Mouse (Mus musculus): ENCODE data around the gene Cep152.

Gene Cep152

GRCm38 (mm10) chr2:125624837-125625351 lies at the start of gene Cep152:
Gene Cep152 (minus strand): TSS chr2:125625113.
- under 1% methylated on average over 50 of the region's 50 CpGs for WGBS

DNA sequence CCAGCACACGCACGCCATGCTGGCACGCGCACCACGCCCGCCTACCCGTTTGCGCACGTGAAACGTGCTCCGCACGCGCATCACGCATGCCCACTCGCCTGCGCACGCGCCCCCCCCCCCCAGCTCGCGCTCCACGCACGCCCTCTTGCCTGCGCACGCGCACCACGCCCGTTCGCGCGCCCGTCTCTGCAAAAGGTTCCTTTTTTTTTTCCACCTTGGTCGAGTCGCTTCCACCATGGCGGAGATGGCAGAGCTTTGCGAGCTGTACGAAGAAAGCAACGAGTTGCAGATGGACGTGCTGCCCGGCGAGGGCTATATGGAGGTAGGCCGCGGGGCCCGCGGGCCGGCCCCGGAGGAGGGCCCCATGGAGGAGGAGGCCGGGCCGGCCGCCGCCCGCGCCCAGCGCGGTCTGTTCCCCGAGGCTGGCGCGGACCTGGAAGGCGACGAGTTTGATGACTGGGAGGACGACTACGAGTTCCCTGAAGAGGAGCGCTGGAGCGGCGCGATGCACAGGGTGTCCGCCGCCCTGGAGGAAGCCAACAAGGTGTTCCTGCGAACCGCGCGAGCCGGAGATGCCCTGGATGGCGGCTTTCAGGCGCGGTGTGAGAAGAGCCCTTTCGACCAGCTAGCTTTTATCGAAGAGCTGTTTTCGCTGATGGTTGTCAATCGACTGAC lies 48.2 kb upstream of the Cep152 start, which contains the start of gene Eid1:
Eid1 (plus strand) TSS at position 139 of the 675 bp plus-strand sequence.
- WGBS: under 1% methylated on average over 63 of the region's 79 CpGs

DNA sequence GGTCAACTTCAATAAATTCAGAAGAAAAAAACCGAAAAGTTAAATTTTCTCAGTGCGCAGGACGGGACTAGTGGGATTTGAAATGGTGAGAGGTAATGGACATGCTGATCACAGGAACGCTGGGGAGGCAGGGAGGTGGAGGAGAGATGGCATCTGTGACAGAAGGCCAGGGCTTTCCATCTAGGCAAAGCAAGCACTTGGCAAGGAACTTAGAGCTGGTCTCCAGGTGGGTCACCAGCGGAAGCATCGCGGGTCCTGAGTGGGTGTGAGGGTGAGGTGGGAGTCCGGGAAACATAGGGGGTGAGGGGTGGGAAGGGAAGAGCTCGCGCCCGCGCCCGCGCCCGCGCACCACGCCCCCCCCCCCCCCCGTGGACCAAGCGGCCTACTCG lies 47.6 kb upstream of the Cep152 start:
- WGBS: 17% methylated on average over 8 of the region's 20 CpGs

DNA sequence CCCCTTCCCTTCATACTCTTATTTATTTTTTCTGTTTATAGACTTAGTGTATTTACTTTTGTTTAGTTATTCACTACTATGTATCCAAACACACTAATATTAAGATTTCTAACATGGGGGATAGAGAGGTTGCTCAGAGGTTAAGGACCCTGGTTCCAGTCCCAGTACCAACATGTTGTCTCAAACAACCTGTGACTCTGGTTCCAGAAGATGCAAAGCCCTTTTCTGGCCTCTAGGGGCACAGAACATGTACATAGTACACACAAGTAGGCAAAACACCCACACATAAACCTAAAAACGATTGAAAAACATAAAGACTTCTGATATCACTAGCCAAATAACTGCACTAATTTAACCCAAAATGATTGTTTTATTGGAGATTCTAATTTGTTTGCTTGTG lies 45.9 kb upstream of the Cep152 start:
- 26% methylated on average over 1 of the region's 1 CpGs for WGBS

- WGBS: 86% methylated on average over 7 of the region's 7 CpGs
These were observed 42.8 kb upstream of the Cep152 start for GRCm38 (mm10) chr2:125667721-125668120.

GRCm38 (mm10) chr2:125667184-125667583 lies 42.3 kb upstream of the Cep152 start:
- WGBS: 74% methylated on average over 5 of the region's 5 CpGs

- WGBS: 84% methylated on average over 4 of the region's 4 CpGs
These were observed 41.8 kb upstream of the Cep152 start for GRCm38 (mm10) chr2:125666668-125667067.

DNA sequence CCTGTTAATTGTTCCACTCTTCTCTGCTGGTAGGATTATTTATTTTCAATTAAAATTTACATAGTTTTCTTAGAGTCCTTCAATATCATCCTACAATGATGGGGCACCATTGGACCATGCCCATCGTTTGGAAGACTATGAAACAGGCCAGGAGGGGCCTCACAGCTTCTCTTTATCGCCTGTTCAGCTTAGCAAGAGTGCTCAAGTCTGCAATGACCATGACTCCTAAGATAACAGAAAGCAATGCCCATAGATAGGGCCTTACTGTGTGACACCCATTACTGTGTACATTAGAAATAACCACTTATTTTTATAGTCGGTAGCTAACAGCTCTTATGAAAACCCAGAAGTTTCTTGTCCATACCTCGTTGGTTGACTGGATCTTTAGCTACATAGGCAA lies 41.0 kb upstream of the Cep152 start:
- WGBS: 89% methylated on average over 4 of the region's 4 CpGs

- 85% methylated on average over 5 of the region's 5 CpGs for WGBS
These were observed 40.3 kb upstream of the Cep152 start for GRCm38 (mm10) chr2:125665213-125665612.

GRCm38 (mm10) chr2:125662517-125662916 lies 37.6 kb upstream of the Cep152 start:
- whole genome bisulfite sequencing: 96% methylated on average over 3 of the region's 3 CpGs

DNA sequence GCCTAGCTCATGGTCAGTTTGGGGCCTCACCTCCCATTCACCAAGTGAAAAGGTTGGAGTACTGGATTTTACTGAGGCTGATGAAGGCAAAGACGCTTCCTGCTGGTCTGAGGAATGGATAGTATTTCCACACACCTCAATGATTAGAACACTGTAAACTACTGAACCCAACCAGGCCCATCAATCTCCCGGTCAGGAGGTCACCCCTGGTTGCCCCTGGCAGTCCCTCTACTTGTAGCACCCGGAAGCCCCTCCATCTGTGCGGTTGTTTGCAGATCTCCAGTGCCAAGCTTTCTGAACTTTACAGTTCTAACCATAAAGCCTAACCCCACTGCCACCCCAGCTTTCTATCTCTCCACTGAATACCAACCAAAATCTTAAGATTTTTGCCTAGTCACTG lies 36.2 kb upstream of the Cep152 start:
- 89% methylated on average over 4 of the region's 4 CpGs for WGBS

- WGBS: 49% methylated on average over 20 of the region's 20 CpGs
These were observed 35.7 kb upstream of the Cep152 start for GRCm38 (mm10) chr2:125660537-125661130.

GRCm38 (mm10) chr2:125659823-125660536 lies 35.1 kb upstream of the Cep152 start:
- WGBS: 8% methylated on average over 10 of the region's 10 CpGs

DNA sequence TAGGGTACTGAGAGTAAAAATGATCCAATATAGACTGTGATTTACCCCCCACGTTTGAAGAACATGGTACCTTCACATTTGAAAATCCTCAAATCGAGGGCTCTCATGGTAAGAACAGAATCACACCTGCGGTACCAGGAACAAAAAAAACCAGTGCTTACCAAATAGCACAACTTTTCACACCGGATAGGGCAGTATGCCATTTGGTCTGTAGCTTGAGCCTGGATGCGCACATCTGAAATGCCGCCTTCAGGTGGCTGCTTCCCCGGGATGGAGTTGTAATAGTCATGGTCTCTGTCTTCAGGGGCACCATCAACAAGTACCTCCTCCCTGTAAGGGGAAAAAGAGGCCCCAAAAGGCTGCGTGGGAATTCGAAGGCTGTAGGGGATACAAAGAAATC lies 30.5 kb upstream of the Cep152 start:
- 95% methylated on average over 9 of the region's 9 CpGs for WGBS

GRCm38 (mm10) chr2:125653286-125653685 lies 28.4 kb upstream of the Cep152 start:
- WGBS: 97% methylated on average over 2 of the region's 2 CpGs

- 73% methylated on average over 8 of the region's 8 CpGs for WGBS
These were observed 26.6 kb upstream of the Cep152 start for GRCm38 (mm10) chr2:125651563-125651962.

DNA sequence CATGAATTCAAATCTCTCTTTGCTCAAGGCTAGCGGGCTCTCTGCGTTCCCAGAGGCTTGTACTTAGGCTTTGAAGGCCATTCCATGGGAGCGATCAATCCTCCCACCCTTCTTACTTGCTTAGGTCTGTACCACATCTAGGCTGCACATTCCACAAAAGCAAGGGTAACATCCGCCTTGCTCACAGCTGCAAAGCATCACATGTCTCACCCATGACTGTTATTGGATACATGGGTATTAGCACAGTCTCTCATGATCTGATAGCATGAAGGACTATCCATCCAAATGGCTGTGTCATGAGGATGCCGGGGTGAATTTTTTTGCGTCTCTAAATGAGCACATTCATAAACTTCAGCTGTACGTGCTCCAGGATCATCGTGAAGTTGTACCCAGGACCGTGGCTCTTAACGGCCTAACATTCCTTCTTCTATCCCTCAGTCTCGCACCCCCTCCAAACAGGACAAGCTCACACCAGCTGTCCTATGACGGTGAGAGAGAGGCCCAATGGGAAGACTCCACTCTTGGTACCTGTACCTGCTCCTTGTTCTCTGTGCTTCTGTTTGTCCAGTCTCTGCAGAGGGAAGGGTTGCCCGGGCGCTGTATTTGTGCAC lies 25.9 kb upstream of the Cep152 start:
- 94% methylated on average over 14 of the region's 14 CpGs for WGBS

- WGBS: 92% methylated on average over 5 of the region's 5 CpGs
These were observed 25.1 kb upstream of the Cep152 start for GRCm38 (mm10) chr2:125650038-125650437.

GRCm38 (mm10) chr2:125644912-125645311 lies 20.0 kb upstream of the Cep152 start:
- WGBS: 74% methylated on average over 6 of the region's 6 CpGs

DNA sequence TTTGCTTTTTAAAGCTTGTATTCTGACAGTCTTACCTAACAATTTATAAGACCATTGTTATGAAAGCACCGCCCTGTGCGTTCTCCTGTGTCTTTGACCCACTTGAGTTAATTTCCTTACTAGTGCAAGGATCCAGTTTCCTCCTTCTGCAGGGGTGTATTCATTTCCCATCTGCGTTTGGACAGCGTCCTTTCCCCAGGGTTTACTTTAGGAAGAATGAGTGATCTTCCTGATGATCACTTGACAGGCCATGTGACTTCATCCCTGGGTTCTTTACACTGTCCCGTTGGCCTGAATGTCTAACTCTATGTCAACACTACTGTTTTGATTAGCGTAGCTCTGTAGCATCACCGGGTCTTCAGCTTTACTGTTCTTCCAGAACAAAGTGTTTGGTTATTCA lies 12.4 kb upstream of the Cep152 start:
- 79% methylated on average over 7 of the region's 7 CpGs for WGBS

DNA sequence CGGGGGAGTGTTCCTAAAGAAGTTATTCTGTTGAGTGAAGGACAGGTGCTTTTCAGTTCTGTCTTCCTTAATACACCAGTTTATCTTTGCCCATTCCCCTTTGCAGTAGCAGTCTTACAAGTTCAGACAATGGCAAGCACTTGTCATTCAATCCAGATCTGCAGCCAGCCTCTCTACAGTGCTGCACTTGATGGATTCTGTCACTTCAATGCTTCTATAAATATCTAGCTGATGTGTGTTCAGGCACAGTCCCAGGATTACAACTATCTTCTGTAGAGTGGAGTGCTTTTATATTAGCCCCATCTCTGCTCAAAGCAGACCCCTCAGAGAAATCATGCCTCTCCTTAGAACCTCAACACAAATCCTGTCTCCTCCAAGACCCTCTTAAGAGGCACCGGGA lies 5.1 kb upstream of the Cep152 start:
- WGBS: 90% methylated on average over 2 of the region's 2 CpGs

GRCm38 (mm10) chr2:125628487-125628886 lies 3.6 kb upstream of the Cep152 start:
- 92% methylated on average over 6 of the region's 6 CpGs for whole genome bisulfite sequencing

Data from cerebral cortex, adult 2 months (tissue).